Mouse (Mus musculus) neural tube, embryonic 13.5 days (tissue): Measurements from ENCODE around the gene Zdhhc1. TPM values are rescaled to one million over a fixed set of nuclear protein-coding genes. Genes with fewer than 3 reads are reported as not detected.
A peak's percentile ranks its signal among the peaks of the same experiment; 100 is the strongest.

Experiments used
- ATAC-seq: fragments of 200-750 bp; cut with Nextera tagmentation; 2 replicates; pipeline ENCODE4 v1.8.0; 2017; ENCODE audit warnings: low read depth, mild to moderate bottlenecking, moderate TSS enrichment, moderate library complexity
- H3K27ac ChIP-seq: fragments of 300-500 bp; sonication (generic); replicated peaks from 2 replicates; pipeline ENCODE4 v1.5.1; 2015; ENCODE audit warnings: moderate library complexity, mild to moderate bottlenecking, inconsistent platforms
- H3K27me3 ChIP-seq: fragments of 300-500 bp; sonication (generic); 2 replicates; pipeline ENCODE4 v1.6.1; 2015; ENCODE audit warnings: mild to moderate bottlenecking, inconsistent platforms
- H3K36me3 ChIP-seq: fragments of 300-500 bp; sonication (generic); 2 replicates; pipeline ENCODE4 v1.6.1; 2015; ENCODE audit warnings: mild to moderate bottlenecking, inconsistent platforms
- H3K4me1 ChIP-seq: fragments of 300-500 bp; sonication (generic); replicated peaks from 2 replicates; pipeline ENCODE4 v1.6.1; 2015; ENCODE audit warnings: inconsistent platforms
- H3K4me2 ChIP-seq: fragments of 300-500 bp; sonication (generic); 2 replicates; pipeline ENCODE4 v1.6.1; 2015; ENCODE audit warnings: inconsistent platforms, mild to moderate bottlenecking, moderate library complexity
- H3K4me3 ChIP-seq: fragments of 300-500 bp; sonication (generic); 2 replicates; pipeline ENCODE4 v1.5.1; 2015; ENCODE audit warnings: mild to moderate bottlenecking, inconsistent platforms
- H3K9ac ChIP-seq: fragments of 300-500 bp; sonication (generic); 2 replicates; pipeline ENCODE4 v1.6.1; 2015; ENCODE audit warnings: moderate library complexity, mild to moderate bottlenecking, inconsistent platforms
- H3K9me3 ChIP-seq: fragments of 300-500 bp; sonication (generic); 2 replicates; pipeline ENCODE4 v1.6.1; 2016; ENCODE audit warnings: inconsistent platforms
- WGBS: fragments of 180-500 bp; shearing (Covaris S2); methylation state at CpG from one replicate; pipeline ENCODE4 v1.1.7; 2015; 5-methylcytosine and 5-hydroxymethylcytosine counted together
- polyA plus RNA-seq: library from polyadenylated mRNA; unstranded; fragments of >200 nt; fragmentation: Nextera tagmentation; extraction: Ambion mirVana; gene quantifications from 2 replicates; pipeline ENCODE4 v1.2.1, GENCODE M21; 2015

The Zdhhc1 gene
- polyA plus RNA-seq, 1 experiment from 2014 or later, result 31.9 TPM

DNA sequence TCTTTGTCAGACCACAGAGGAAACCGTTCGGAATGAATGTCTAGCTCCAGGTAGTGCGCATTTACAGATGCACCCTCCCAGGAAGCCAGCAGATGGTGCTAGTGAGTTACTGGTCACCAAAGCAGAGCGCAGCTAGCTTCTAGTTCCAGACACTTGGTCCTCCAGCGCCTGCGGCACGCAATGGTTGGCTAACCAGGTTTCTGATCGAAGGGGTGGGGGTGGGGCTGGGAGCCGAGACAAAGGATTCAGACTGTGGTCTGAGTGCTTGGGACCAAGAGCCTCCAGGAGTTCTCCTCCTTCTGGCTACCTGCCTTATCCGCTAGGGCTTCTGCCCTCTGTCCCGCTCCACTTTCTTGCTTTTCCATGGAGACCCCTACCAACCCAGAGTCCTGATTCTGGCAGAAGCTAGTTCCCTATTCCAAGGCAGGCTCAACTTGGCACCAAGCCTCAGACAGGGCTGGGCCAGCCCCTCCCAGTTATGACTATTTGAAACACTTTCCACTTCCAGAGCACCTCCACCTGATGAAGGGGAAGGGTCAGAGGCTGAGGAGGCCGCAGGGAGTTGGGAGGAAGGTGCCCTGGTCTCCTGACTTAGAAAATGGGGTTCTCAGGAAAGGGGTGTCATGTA lies 19.4 kb upstream of the Zdhhc1 start:
- H3K4me3 ChIP-seq, result 0 out of 2 replicates have a peak overlapping the region, but pooled peaks have one; percentile 5
- H3K36me3 ChIP-seq, result 0 out of 2 replicates have a peak, but pooled peaks cover 2% of the 10 kb centered on the region
- H3K9ac ChIP-seq, result peak overlapping the region; percentile 55
- no peak overlapping the region for H3K27ac ChIP-seq
- peaks cover 15% of the 10 kb centered on the region for H3K27me3 ChIP-seq
- peak overlapping the region; percentile 47 for H3K4me2 ChIP-seq
- 11% methylated on average over 12 of the region's 12 CpGs for WGBS
- peak; percentile 40 for ATAC-seq
- no peaks in the 10 kb centered on the region for H3K9me3 ChIP-seq
- H3K4me1 ChIP-seq, result peaks cover 49% of the 10 kb centered on the region

DNA sequence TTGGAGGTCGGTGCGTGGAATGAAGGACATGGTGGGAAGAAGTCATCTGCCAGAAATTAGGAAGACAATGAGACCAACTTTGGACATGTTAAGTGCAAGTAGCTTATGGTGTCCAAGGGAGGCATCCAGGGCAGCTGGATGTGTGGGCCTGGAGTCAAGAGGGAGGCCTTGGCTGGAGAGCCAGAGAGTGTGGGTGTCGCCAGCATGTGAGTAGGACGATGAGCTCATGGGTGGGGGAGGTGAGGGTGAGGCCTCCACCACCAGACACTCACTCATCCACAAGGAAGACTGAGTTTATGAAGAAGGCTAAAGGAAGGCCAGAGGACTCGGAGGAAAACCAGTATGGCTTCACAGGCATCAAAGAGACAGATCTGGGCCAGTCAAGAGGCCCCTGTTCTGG lies 18.0 kb upstream of the Zdhhc1 start:
- no peaks in the 10 kb centered on the region for H3K36me3 ChIP-seq
- H3K27ac ChIP-seq, result no peak overlapping the region
- 90% methylated on average over 5 of the region's 5 CpGs for WGBS
- no peaks in the 10 kb centered on the region for H3K9me3 ChIP-seq
- no peak overlapping the region for H3K4me3 ChIP-seq
- no peak for ATAC-seq
- no peak overlapping the region for H3K4me2 ChIP-seq
- no peak overlapping the region for H3K9ac ChIP-seq
- peaks cover 15% of the 10 kb centered on the region for H3K27me3 ChIP-seq
- H3K4me1 ChIP-seq, result peaks cover 41% of the 10 kb centered on the region

DNA sequence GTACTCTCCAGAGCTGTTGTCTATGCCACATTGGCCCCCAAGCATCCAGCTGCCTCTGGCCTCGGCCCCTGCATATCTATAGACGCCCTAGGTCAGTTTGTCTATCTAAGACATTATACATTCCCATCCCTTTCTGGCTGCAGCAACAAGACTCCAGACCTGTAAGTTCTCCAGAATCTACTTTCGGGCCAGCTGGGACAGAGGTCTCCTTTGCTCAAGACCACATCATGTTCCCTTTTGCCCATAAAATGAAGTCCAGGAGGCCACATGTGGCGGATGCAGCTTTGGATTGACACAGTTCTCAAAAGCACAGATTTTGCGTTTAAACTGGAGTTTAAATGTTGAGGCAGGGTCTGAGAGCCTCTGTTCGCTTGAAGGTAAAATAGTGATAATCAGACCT lies 17.5 kb upstream of the Zdhhc1 start:
- H3K4me2 ChIP-seq, result no peak overlapping the region
- no peaks in the 10 kb centered on the region for H3K36me3 ChIP-seq
- H3K4me1 ChIP-seq, result peaks cover 41% of the 10 kb centered on the region
- peaks cover 15% of the 10 kb centered on the region for H3K27me3 ChIP-seq
- H3K9ac ChIP-seq, result no peak overlapping the region
- no peak overlapping the region for H3K4me3 ChIP-seq
- H3K27ac ChIP-seq, result no peak overlapping the region
- 92% methylated on average over 6 of the region's 6 CpGs for WGBS
- no peaks in the 10 kb centered on the region for H3K9me3 ChIP-seq
- ATAC-seq, result no peak

DNA sequence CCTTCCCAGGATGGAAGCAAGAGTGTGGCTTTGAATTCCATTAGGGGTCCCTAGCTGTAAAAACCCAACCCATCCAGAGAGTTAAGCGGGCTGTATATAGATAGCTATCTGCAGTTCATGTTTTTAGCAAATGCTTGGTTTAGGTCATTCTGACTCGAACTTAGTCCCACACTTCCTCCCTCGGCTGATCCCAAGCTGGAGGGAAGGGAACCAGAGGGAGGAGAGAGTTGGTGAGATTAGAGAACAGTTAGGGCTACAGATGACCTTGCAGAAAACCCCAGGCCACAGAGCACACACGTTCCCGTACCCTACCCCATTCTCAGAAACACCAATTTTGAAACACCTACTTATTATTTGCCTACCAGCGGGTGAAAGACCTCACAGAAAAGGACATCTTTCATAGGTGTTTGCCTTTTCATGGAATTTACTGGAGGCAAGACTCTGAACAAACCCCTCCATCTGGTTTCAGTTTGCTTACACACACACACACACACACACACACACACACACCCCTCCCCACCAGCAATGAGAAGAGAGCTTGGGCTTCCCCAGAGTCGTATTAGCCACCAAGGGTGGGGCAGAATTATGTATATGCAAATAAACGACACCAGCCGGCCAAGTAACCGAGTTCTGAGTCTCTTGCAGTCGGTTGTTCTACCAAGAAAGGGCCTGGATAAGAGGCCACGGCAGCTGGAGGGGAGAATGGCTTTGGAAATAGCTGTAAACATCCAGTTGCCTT lies 13.5 kb upstream of the Zdhhc1 start:
- H3K9ac ChIP-seq, result no peak overlapping the region
- H3K27ac ChIP-seq, result no peak overlapping the region
- no peaks in the 10 kb centered on the region for H3K27me3 ChIP-seq
- no peak overlapping the region for H3K4me3 ChIP-seq
- H3K9me3 ChIP-seq, result no peaks in the 10 kb centered on the region
- 52% methylated on average over 12 of the region's 12 CpGs for WGBS
- H3K4me2 ChIP-seq, result no peak overlapping the region
- H3K4me1 ChIP-seq, result peaks cover 20% of the 10 kb centered on the region
- no peak for ATAC-seq
- no peaks in the 10 kb centered on the region for H3K36me3 ChIP-seq

DNA sequence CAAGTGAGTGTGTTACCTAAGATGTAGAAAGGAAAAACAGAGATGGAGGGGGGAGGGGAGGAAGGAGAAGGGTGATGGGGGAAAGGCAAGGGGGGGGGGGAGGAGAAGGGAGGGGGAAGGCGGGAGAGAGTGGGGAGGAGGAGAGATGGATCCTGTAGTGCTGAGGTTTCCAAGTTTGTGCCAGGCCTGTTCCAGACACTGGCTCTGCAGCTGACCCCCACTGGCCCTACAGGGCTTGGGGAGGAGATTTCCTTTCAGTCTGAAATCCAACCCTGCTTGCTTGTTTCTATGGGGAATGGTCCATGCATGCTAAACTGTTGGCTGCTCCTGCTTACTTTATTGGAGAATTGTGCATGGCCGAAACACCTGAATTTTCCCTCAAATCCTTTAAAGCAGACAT lies 12.1 kb upstream of the Zdhhc1 start:
- no peak overlapping the region for H3K4me3 ChIP-seq
- peaks cover 20% of the 10 kb centered on the region for H3K4me1 ChIP-seq
- no peaks in the 10 kb centered on the region for H3K27me3 ChIP-seq
- H3K4me2 ChIP-seq, result no peak overlapping the region
- H3K9ac ChIP-seq, result no peak overlapping the region
- no peak for ATAC-seq
- H3K9me3 ChIP-seq, result no peaks in the 10 kb centered on the region
- no peaks in the 10 kb centered on the region for H3K36me3 ChIP-seq
- WGBS, result 79% methylated on average over 1 of the region's 2 CpGs
- H3K27ac ChIP-seq, result no peak overlapping the region

DNA sequence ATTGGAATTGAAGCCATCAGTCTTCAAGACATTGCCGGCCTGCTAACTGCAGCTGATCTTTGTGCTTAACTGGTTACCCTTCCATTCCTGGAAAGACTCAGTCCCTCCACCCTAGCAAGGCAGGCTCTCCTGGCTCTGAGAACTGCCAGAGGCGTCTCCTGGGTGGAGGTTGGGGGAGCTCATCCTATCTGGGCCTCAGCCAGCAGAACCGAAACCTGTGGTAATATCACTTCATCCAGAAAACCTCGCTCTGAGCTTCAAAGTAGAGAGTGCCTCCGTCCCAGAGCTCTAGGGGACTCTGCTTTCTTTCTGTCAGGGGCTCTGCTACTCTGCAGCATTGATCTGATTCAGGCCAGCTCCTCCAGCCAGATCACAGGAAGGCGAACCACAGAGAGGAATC lies 10.3 kb upstream of the Zdhhc1 start:
- H3K27me3 ChIP-seq, result no peaks in the 10 kb centered on the region
- H3K27ac ChIP-seq, result no peak overlapping the region
- H3K9ac ChIP-seq, result no peak overlapping the region
- peaks cover 20% of the 10 kb centered on the region for H3K4me1 ChIP-seq
- no peaks in the 10 kb centered on the region for H3K9me3 ChIP-seq
- H3K36me3 ChIP-seq, result no peaks in the 10 kb centered on the region
- WGBS, result 76% methylated on average over 6 of the region's 6 CpGs
- no peak overlapping the region for H3K4me3 ChIP-seq
- ATAC-seq, result no peak
- no peak overlapping the region for H3K4me2 ChIP-seq

DNA sequence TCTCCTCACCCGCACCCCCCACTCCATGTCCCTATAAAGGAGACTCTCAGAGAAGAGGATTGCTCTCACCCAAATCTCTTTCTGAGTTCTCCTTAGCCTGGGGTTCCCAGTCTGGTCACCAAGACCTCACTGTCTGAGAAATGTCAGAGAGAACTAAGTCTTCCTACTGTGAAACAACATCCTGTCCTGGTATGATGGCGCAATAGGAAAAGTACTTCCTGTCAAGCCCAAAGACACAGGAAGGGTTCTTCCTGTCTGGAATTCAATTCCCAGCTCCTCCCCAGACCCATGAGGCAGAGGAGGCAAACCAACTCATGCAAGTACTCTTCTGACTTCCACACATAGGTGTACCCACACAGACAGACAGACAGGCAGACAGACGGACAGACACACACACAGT lies 7.9 kb upstream of the Zdhhc1 start:
- no peak for ATAC-seq
- no peaks in the 10 kb centered on the region for H3K36me3 ChIP-seq
- H3K4me1 ChIP-seq, result peaks cover 14% of the 10 kb centered on the region
- no peak overlapping the region for H3K9ac ChIP-seq
- no peak overlapping the region for H3K4me2 ChIP-seq
- no peaks in the 10 kb centered on the region for H3K9me3 ChIP-seq
- no peaks in the 10 kb centered on the region for H3K27me3 ChIP-seq
- no peak overlapping the region for H3K4me3 ChIP-seq
- whole genome bisulfite sequencing, result 88% methylated on average over 3 of the region's 3 CpGs
- no peak overlapping the region for H3K27ac ChIP-seq

DNA sequence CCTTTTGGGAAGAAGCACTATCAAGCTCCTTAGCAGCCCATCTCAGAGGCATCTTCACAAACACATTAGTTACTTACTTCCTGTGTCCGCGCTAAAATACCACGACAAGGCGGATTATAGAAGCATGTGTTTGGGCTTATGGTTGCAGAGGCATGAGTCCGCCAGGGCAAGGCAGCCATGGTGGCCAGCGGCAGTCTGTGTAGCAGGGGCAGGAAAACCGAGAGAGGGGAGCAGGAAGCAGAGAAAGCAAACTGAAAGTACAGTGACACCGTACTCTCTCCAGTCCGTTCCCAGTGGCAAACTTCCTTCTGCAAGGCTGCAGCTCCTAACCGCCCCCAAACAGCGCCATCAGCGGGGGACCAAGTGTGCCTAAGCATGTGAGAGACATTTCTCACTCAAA lies 3.1 kb upstream of the Zdhhc1 start:
- no peak for ATAC-seq
- Histone ChIP-seq H3K4me2 (no peak overlapping the region), H3K27ac (no peak overlapping the region), H3K4me3 (no peak overlapping the region), H3K9me3 (no peaks in the 10 kb centered on the region), H3K36me3 (no peaks in the 10 kb centered on the region), H3K4me1 (peaks cover 27% of the 10 kb centered on the region), H3K27me3 (no peaks in the 10 kb centered on the region), H3K9ac (no peak overlapping the region)
- WGBS, result 79% methylated on average over 12 of the region's 12 CpGs

DNA sequence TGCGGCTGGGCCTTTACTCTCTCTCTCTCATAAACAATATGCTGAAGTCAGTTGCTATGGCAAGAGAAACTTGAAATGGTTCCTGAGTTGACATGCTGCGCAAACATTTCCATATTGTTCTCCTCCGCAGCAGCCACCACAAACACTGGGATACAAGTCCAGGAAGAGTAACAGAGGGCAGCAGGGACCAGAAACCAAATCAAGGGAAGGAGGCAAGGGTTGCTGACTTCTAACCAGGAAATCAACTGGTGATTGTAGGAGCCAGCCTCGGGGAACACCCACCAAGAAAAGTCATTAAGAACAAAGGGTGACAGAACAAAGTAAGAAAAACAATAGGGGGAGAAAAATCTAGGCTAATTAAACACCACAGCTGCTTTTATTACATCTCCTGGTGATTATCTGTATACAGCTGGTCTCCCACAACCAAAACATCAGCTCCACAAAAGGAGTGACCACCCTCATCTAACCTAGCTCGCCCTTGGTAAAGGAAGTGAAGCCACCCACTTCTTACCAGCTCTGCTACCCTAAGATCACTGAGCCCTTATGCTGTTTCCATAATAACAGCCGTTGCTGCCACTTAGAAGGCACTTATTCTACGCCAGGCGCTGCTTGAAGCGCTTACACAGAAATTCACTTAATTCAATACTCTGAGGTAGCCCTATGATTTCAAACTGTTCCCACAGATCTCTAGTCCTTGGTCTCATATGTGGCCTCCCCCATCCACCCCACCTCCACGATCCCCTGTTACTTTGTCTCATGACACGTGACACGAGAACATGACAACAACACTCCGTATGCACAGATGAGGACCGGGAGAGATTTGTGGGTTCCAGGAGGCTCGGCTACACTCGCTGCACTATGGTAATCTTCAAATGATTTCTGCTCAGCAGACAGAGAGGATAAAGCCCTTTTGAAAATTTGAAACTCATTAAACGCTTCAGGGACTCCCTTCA lies 1.1 kb downstream of the Zdhhc1 start:
- no peak for ATAC-seq
- 19% methylated on average over 17 of the region's 17 CpGs for WGBS

DNA sequence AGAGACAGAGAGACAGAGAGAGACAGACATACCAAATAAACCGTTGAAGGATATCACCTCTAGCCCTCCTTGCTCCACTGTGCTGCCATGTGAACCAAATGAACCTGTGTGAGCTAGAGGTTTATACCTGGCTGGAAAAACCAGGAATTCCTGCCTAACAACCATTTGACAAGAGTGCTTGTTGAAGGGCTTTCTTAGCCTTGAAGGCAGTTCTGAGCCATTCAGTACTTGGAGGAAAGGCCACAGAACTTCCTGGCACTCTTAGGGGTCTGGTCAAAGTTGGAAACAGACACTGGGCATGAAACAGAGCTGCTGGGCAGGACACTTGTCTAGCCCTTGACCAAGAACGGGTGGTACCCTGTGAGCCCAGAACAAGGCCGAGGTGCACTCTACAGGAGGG lies 2.1 kb downstream of the Zdhhc1 start:
- 82% methylated on average over 3 of the region's 3 CpGs for WGBS
- no peaks in the 10 kb centered on the region for H3K36me3 ChIP-seq
- no peaks in the 10 kb centered on the region for H3K9me3 ChIP-seq
- no peak overlapping the region for H3K4me3 ChIP-seq
- no peak for ATAC-seq
- H3K27ac ChIP-seq, result no peak overlapping the region; the same call in 1 of the 2 replicates
- 0 out of 2 replicates have a peak overlapping the region, but pooled peaks have one; percentile 94 for H3K4me2 ChIP-seq
- no peak overlapping the region for H3K9ac ChIP-seq
- no peaks in the 10 kb centered on the region for H3K27me3 ChIP-seq
- H3K4me1 ChIP-seq, result peaks cover 29% of the 10 kb centered on the region

More for the DNA sequence above, 1.1 kb downstream of the Zdhhc1 start:
- Histone ChIP-seq H3K4me3 (peak overlapping the region; percentile 81), H3K27me3 (no peaks in the 10 kb centered on the region), H3K9me3 (no peaks in the 10 kb centered on the region), H3K9ac (peak overlapping the region; percentile 92), H3K4me2 (peak overlapping the region; percentile 94), H3K36me3 (no peaks in the 10 kb centered on the region), H3K4me1 (peaks cover 29% of the 10 kb centered on the region), H3K27ac (peak overlapping the region; percentile 71; the same call in 1 of the 2 replicates)

DNA sequence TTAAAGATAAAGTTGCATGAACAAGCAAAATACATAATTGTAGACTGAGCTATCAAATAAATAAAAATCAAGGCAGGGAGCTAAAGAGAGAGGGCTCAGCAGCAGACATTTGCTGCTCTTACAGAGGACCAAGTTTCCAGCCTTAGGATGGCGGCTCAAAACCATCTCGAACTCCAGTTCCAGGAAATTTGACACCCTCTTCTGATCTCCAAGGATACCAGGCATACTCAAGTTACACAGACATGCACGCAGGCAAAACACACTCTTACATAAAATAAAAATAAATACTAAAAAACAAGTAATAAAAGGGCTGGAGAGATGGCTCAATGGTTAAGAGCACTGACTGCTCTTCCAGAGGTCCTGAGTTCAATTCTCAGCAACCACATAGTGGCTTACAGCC lies 3.2 kb downstream of the Zdhhc1 start:
- no peaks in the 10 kb centered on the region for H3K27me3 ChIP-seq
- no peak overlapping the region for H3K9ac ChIP-seq
- no peak for ATAC-seq
- H3K4me3 ChIP-seq, result no peak overlapping the region
- H3K27ac ChIP-seq, result no peak overlapping the region
- no peak overlapping the region for H3K4me2 ChIP-seq
- H3K4me1 ChIP-seq, result peaks cover 29% of the 10 kb centered on the region
- WGBS, result 62% methylated on average over 3 of the region's 3 CpGs
- no peaks in the 10 kb centered on the region for H3K9me3 ChIP-seq
- no peaks in the 10 kb centered on the region for H3K36me3 ChIP-seq

DNA sequence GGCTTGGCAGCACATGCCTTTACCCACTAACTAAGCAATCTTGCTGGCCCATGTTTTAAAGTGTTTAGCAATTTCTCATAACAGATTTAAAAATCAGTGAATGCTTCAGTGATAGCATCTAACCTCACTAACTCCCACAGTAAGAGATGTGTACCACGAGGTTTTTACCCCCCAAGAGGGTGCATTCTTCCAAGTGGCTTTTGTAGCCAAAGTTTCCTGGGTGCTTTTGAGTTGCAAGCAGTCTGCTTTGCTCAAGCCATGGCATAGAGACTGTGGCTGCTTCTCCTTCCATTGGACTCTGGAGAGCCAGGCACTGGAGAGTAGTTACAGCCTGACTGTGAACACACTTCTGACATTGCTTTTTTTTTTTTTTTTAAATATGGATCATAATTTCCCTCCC lies 7.4 kb downstream of the Zdhhc1 start:
- 66% methylated on average over 1 of the region's 1 CpGs for WGBS
- Histone ChIP-seq H3K36me3 (no peaks in the 10 kb centered on the region), H3K27ac (no peak overlapping the region), H3K9ac (no peak overlapping the region), H3K27me3 (no peaks in the 10 kb centered on the region), H3K4me2 (no peak overlapping the region), H3K4me3 (no peak overlapping the region), H3K9me3 (no peaks in the 10 kb centered on the region), H3K4me1 (peaks cover 2% of the 10 kb centered on the region)
- no peak for ATAC-seq
